Mouse (Mus musculus): Measurements from ENCODE around the gene Cdk14.
"Not testable (repeated sequence)": the region's sequence is repeated elsewhere in the genome, so short reads cannot be mapped to it uniquely, and the experiment has no call there.

Cdk14 gene

DNA sequence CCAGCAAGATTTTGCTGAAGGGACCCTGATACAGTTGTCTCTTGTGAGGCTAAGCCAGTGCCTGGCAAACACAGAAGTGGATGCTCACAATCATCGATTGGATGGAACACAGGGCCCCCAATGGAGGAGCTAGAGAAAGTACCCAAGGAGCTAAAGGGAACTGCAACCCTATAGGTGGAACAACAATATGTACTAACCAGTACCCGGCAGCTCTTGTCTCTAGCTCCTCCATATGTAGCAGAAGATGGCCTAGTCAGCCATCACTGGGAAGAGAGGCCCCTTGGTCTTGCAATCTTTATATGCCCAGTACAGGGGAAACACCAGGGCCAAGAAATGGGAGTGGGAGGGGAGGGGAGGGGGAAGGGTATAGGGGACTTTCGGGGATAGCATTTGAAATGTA, 515.2 kb downstream of the Cdk14 start:
- not testable (repeated sequence) for DNase-seq (ENCODE audit: low read depth, low spot score)

- DNase-seq (ENCODE audit: low read depth, low spot score): no peak
Measured at GRCm38 (mm10) chr5:4898241-4898640, 521.9 kb downstream of the Cdk14 start.

- DNase-seq (ENCODE audit: low read depth, low spot score): no peak
Measured at GRCm38 (mm10) chr5:4894988-4895387, 525.1 kb downstream of the Cdk14 start.

GRCm38 (mm10) chr5:4893852-4894207, 526.3 kb downstream of the Cdk14 start:
- DNase-seq (ENCODE audit: low read depth, low spot score): no peak

DNA sequence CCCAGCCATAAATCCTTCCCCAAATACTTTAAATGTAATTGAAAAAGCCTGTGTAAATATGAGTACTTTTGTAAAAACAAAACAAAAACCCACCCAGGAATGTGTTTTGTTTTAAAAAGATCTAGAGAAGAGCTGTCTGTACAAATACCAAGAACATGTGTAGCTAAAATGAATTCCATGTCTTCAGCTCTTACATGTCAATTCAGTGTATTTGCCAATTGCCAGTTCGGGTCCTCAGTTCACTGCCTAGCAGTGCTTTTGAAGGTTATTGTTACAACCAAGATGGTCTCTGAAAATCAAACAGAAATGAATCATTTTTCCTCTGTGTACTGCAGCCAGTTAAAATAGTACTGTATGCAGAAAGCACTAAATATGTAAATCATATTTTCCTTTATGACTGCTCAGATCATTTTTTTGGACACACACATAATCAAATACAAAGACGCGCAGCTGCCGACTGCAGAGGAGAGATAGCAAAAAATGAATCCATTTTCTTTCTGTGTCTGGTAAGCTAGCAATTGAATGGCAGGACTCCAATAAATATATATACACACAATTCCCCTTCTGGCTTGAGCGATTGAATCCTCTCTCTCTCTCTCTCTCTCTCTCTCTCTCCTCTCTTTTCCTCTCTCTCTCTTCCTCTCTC, 526.8 kb downstream of the Cdk14 start:
- no peak for DNase-seq (ENCODE audit: low read depth, low spot score)

DNA sequence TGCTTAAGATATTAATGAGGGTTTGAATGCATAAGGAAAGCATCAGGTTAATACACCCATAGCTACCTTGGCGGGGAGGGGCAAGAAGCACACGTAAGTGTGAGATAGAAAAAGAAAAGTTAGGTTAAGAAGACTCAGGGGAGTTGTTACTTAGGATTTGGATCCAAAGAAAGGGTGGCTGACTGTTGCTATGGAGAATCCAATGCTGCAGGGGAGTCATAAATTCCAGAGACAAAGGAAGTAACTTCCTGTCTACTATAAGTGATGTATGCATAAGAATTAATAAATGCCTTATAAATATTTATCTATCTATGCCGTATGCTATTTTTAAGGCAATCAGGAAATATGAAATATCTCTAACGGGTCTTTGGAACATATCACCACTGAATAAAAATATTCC, 527.4 kb downstream of the Cdk14 start:
- no peak for DNase-seq (ENCODE audit: low read depth, low spot score)

GRCm38 (mm10) chr5:4891862-4892704, 528.0 kb downstream of the Cdk14 start:
- no peak for DNase-seq (ENCODE audit: low read depth, low spot score)

- no peak for DNase-seq (ENCODE audit: low read depth, low spot score)
Measured at GRCm38 (mm10) chr5:4887069-4887468, 533.0 kb downstream of the Cdk14 start.

- DNase-seq (ENCODE audit: low read depth, low spot score): no peak
Measured at GRCm38 (mm10) chr5:4882841-4883240, 537.3 kb downstream of the Cdk14 start.

- no peak for DNase-seq (ENCODE audit: low read depth, low spot score)
Measured at GRCm38 (mm10) chr5:4880331-4880730, 539.8 kb downstream of the Cdk14 start.

DNA sequence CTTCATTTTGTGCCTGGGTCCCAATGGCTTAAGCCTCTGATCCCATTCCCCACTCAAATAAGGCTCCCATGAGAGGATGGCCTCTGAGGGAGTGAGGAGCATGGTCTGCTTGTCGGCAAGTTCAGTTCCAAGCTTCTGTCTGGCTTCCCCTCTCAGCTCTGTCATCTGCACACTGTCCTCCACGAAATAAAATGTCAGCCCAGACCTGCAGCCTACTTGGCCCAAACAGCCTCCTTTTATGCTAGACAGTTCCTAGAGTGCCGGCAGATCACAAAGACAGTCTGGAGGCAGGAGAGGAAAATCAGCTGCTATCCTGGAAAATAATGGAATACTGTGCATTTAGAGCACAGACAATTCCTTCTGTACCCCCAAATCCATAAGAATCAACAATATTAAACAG, 541.2 kb downstream of the Cdk14 start:
- DNase-seq (ENCODE audit: low read depth, low spot score): no peak

- no peak for DNase-seq (ENCODE audit: low read depth, low spot score)
Measured at GRCm38 (mm10) chr5:4877638-4878037, 542.5 kb downstream of the Cdk14 start.

DNA sequence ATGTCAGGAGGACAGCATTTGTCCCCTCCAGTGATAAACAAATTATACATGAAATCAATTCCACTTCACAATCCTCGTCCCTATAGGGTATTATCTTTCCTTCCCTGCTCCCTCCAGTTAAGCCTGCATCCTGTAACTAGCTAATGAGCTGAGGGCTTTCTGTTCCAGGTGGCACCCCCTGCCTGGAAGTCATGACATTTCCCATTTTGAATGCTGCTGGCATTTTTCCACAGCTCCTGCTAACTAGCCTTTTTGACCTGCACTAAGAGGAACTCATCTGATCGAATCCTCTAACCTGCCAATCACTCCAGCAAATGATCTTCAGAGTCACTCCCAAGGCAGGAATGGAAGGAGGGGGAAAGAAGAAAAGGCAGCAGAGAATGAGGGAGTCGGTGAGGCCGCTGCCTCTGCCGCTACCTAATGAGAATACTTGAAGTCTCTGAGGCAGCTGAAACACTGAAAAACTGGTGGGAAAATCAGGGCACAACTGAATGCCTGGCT, 542.9 kb downstream of the Cdk14 start:
- peak; percentile 25 for DNase-seq (ENCODE audit: low read depth, low spot score)

DNA sequence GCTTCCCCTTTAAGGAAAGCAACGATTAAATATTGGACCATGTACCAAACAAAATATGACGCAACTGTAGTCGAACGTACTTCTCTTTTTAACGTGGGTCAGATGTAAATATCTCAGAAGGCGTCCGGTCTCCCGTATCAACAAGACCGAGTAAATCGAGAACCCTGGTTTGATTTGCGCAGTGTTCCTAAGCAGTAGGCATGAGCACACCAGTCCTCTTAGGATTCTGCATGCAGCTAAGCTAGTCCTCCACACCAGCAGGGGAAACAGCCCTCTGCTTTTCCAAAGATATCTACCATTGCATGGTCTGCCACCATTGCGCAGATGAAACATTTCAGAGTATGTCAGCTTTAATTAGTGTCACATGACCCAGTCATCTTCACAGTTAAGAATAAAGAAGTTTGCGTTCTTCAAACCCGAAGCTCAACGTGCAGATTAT, 543.4 kb downstream of the Cdk14 start:
- DNase-seq (ENCODE audit: low read depth, low spot score): no peak

DNA sequence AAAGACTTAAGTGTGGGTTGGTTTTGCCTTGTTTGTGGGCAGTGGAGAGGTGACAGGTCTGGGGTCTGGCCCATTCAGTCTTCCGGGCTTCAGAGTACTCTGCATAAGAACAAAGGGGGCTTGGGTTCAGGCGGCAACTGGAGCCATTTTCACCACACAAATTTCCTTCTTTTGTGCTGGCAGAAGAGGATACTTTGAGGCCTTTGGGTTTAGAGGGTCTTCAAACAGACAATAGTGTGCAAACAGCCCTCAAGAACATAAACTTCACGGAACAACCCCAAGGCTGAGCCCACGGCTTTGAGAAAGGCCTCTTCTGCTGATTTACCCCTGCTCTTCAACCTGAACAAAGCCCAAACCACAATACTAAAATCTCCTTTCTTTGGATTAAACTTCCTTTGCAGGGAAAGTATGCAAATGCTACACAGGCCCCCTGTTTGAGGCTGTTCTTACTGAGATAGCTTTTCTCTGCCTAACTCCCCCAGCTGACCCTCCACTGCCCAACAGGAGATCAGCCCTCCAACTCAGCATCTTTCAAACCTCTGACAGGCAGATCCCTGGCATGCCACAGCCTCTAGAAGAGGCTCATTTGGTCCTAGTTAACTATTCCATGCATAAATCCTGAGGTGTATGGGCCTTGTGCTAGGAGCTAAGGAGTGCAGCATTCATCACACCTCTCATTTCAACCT, 549.9 kb downstream of the Cdk14 start:
- DNase-seq (ENCODE audit: low read depth, low spot score): no peak

DNA sequence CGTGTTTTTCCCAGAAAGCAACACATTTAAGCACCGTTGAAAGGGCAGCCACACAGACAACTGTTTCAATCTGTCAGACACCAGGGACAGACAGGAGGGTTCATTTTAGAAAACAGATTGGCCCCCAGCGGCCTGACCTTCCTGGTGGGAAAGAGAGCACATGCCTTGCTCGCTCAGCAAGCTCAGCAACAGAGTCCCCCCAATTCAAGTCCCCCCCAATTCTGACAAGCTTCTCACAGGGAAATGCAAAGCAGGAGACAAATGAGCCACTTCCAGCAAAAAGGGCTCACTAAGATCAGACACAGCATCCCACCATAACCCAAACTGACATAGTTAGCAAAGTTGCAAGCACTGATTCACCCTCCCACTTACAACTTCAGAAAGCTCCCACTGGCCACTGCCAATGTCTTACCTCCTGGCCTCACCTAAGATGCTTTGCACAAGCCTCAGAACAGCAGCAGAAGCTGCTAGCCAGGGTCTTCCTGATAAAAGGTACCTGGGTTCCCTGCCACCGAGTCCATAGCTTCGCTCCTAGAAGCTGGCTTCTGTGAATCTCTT, 551.5 kb downstream of the Cdk14 start:
- no peak for DNase-seq (ENCODE audit: low read depth, low spot score)

GRCm38 (mm10) chr5:4867849-4868562, 552.1 kb downstream of the Cdk14 start:
- no peak for DNase-seq (ENCODE audit: low read depth, low spot score)

- no peak for DNase-seq (ENCODE audit: low read depth, low spot score)
Measured at GRCm38 (mm10) chr5:4866945-4867344, 553.2 kb downstream of the Cdk14 start.

- DNase-seq (ENCODE audit: low read depth, low spot score): no peak
Measured at GRCm38 (mm10) chr5:4866099-4866498, 554.0 kb downstream of the Cdk14 start.

DNA sequence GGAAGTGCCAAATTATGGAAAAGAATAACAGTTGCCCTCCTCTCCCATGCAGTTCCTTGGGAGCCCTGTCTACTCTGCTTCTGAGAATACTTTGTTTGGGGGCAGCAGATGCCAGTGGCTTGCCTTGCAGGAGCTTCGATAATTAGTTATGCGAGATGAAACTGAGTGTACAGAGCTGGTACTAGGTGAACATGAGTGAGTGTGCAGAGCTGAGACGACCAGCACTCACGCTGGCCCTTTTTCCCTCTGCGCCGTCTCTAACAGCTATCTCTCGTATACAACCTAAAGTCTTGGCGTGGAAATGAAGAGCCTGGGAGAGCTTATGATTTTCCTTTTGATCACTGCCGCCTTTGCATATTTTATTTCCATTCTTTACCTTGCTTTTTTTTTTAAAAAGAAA, 558.5 kb downstream of the Cdk14 start:
- no peak for DNase-seq (ENCODE audit: low read depth, low spot score)

DNA sequence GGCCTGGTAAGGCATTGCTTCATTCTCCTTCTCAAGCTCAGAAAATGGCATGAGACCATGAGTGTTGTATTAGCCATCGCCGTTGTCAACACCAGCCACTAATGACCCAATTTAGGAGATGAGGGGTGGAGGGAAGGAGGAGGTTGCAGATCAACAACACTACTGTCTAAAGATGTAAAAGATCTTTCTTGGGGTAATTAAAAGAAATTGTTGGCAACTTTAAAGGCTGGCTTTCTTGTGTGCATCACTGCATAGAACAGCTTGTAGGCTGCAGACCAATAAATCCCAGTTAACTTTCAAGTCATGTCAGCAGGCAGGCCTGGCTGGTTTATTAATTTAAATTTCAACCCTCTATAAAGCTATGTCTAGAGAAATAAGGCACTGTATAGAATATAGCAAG, 559.0 kb downstream of the Cdk14 start:
- no peak for DNase-seq (ENCODE audit: low read depth, low spot score)
